Mouse (Mus musculus) adrenal gland, postnatal 36 days (tissue): ENCODE measurements around the gene Accsl. TPM values are rescaled to one million over a fixed set of nuclear protein-coding genes. Genes with fewer than 3 reads are reported as not detected.

Experiments used
- DNase-seq, 2 experiments: peaks; one replicate each; pipeline ENCODE4 v3.0.0; 2021; ENCODE audit warnings: mixed read lengths in 1 of 2
- total RNA-seq, 2 experiments: library from RNA; stranded (reverse); gene quantifications; 2 replicates each; pipeline ENCODE4 v1.2.3; 2021

Accsl gene
- total RNA-seq, 2 experiments from 2014 or later: 0.86 TPM; not detected in 1

GRCm38 (mm10) chr2:93874606-93875005 lies 5.6 kb upstream of the Accsl start:
- DNase-seq: no peak

DNA sequence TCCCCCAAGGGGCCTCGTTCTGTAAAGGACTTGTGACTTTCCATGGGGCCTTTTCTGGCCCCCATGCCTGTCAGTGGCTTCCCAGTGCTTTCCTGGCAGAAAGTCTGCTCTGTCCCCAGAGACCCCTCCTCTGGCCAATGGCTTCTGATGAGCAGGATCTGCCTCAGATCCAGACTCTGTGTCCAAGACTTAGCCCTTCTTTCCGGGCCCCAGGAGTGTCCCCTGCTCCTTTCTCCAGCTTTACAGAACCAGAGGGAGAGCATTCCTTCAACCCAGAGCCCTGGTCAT lies 5.2 kb upstream of the Accsl start:
- DNase-seq: no peak

GRCm38 (mm10) chr2:93873449-93874226 lies 4.7 kb upstream of the Accsl start:
- DNase-seq: no peak

DNA sequence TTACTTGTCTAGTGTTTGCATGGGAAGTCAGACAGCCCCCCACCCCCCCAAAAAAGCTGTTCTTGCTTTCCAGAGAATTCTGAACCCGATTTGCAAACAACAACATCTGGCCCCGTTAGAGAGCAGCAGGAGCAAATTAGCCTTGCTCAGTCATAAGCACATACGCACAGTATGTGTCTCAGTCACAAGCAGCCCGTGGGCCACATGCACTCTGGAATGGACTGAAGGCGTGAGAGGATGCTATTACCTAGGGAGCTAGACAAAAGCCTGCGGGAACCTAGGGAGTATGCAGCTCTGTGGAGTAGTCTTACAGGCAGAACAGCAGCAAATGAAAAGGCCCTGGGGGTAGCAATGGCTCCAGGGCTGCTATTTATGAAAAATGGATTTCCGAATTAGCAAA lies 3.3 kb upstream of the Accsl start:
- no peak for DNase-seq

- no peak for DNase-seq
Measured at GRCm38 (mm10) chr2:93871411-93871925, 2.5 kb upstream of the Accsl start.

DNA sequence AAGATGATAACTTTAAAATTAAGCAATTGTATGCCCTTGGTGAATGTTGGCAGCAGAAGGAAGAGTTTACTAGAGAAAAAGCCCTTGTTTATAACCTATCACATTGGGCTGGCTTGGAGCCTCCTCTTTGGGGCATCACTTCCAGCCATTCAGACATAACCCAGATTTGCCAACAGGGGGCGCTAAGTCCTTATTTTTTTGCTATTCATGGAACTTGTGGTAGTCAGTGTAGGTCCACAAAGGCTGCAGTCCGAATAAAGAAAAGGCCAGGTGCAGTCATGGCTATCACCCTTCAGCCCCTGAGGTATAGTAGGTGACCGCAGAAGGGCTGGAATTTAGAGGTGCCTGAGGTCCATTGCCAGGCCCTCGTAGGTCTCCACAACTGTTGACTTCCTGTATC lies 1.9 kb upstream of the Accsl start:
- DNase-seq: peak; percentile 82 to 84

GRCm38 (mm10) chr2:93868566-93868965 lies 391 bp downstream of the Accsl start:
- DNase-seq: no peak

DNA sequence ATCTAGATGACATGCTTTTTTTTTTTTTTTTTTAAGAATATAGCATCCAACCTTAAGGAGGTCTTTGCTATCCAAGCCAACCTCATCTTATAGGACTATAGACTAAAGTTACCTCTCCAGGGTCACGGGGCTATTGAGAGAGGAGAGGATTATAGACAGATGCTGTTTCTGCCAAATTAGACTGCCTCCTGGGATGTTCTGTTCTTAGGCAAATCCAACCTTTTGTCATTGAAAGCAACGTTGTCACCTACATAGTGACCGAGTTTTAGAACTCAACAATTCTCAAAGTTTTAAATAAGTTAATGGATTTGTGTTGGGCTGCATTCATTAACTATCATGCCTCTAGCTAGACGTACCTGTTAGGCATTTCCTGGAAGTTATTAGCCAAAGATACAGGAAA lies 5.7 kb downstream of the Accsl start:
- no peak for DNase-seq

DNA sequence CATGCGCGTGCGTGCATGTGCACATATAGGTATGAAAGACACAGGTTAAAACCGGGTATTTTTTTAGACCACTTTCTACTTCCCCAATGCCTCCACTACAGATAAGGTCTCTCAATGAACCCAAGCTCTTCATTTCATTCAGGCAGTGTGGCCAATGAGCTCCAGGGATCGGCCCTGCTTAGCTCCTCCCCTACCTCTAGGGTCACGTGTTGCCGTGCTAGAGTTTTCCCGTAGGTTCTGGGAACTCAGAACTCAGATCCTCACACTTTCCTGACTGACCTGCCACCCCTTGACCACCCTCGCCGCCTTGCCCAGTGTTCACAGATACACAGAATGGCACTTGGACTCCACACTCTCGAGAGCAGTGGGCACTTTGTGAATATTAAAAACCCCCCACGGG lies 10.1 kb downstream of the Accsl start:
- DNase-seq: no peak

GRCm38 (mm10) chr2:93851303-93851702 lies 17.7 kb downstream of the Accsl start:
- DNase-seq: no peak

GRCm38 (mm10) chr2:93850317-93850944 lies 18.5 kb downstream of the Accsl start:
- DNase-seq: no peak

DNA sequence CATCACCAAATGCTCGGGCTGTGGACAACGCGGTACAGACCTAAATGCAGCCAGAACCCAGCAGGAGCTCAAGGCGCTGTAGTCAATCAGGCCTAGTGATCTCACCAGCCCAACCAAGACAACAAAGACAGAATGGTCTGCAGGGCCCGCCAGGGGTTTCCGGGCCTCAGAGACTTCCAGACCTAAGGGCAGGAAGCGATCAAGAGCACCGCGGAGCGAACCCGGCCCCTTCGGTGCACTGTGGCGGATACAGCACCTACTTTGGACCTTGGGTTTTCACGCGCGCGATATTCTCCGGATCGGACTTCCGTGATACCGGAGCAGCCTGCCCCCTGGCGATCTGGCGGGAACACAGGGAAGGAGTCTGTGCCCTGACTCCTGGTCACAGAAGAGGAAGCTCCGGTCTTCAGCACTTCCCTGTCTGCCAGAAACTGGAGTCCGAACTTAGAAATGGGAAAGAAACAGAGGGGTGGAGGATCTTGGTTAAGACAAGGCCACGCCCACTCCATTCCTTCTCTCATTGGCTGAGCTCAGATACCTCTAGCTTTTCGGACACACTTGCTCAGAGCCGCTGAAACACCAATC lies 19.4 kb downstream of the Accsl start, which contains the start of gene Accs:
Gene Accs (minus strand): TSS at position 439 of the 585 bp plus-strand sequence.
- peak; percentile 82 to 88 for DNase-seq

- DNase-seq: no peak
Measured at GRCm38 (mm10) chr2:93841349-93841748, 27.6 kb downstream of the Accsl start.

- DNase-seq: no peak
Measured at GRCm38 (mm10) chr2:93840109-93840508, 28.8 kb downstream of the Accsl start.

GRCm38 (mm10) chr2:93838931-93839330 lies 30.0 kb downstream of the Accsl start:
- DNase-seq: no peak

GRCm38 (mm10) chr2:93836232-93836785 lies 32.6 kb downstream of the Accsl start:
- no peak for DNase-seq

GRCm38 (mm10) chr2:93835596-93835995 lies 33.4 kb downstream of the Accsl start:
- DNase-seq: no peak

- peak; percentile 65 to 77 for DNase-seq
Measured at GRCm38 (mm10) chr2:93823519-93823918, 45.4 kb downstream of the Accsl start.

DNA sequence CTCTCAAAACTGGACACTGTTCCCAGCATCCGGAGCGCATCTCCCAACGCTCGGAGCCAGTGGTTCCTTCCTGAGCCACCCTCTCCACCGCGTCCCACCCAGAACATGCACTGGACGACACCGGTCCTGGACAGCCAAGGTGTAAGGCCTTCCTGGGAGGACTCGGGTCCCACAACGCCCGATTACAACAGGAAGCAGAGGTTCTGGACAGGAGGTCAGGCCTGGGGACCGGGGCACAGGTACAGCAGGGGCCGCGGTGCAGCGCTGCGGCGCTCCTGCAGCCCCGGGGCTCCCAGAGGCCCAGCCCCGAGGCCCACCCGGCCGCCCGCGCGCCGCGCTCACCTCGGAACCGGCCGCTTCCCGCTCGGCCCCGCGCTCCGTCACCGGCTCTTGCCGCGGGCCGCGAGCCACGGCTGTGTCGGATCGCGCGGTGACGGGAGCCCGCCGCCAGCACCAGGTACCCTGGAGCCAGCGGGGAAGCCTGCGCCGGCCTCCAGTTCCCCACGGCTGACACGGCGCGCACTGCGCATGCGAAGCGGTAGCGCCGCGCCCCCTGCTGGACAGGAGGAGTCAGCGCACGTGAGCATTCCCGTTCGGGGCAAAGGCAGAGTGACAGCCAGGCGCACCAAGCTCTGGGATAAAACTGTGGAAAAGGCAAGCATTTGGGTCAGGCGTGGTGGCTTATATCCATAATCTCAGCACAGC lies 46.8 kb downstream of the Accsl start, which contains the start of gene Ext2:
Gene Ext2 (minus strand): TSS at position 524 of the 705 bp plus-strand sequence.
- peak; percentile 92 to 93 for DNase-seq

GRCm38 (mm10) chr2:93817791-93818190 lies 51.2 kb downstream of the Accsl start:
- DNase-seq: no peak

DNA sequence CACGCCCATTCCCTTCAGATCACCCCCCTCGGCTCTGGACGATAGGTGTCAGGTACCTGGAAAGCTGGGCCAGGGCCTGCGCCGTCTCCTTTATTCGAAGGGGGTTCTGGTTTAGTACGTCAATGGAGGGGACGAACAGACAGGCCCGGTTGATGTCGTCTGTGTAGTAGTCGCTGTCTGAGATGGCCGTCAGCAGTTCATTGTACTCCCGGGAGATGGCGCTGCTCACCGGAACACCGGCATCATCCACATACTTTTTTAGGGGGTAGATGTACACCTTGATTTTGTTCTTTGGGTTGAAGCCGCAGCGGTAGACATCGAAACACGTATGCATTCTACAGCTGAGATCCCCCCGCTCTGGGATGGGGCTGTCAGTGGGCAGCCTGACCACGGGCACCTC lies 55.6 kb downstream of the Accsl start:
- no peak for DNase-seq

- DNase-seq: peak; percentile 68 to 72
Measured at GRCm38 (mm10) chr2:93811812-93812211, 57.1 kb downstream of the Accsl start.
